Mouse (Mus musculus): ENCODE data around the gene F830045P16Rik.
A peak's percentile ranks its signal among the peaks of the same experiment; 100 is the strongest.

F830045P16Rik gene

DNA sequence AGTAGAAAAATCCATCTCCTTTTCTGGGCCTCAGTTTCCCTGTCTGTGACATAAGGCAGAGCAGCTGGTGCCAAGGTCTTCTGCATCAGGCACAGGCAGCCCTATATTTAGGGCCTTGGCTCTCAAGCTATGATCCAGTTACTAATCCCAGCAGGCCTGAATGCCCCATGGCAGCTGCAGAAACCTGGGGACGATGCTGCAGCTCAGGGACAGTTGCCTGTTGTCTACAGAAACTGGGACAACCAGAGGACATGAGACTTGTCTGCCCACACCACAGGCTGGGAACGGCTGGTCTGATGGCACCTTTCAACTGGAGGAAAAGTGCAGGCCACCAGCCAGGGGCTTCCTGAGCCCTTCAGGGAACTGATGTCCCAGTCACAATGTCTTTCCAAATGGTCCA is at the start of gene F830045P16Rik:
Gene F830045P16Rik, minus strand, starts transcription at position 226 of the 400 bp plus-strand sequence.
- no peak for DNase-seq (ENCODE audit: low spot score in 2 of 2)

DNA sequence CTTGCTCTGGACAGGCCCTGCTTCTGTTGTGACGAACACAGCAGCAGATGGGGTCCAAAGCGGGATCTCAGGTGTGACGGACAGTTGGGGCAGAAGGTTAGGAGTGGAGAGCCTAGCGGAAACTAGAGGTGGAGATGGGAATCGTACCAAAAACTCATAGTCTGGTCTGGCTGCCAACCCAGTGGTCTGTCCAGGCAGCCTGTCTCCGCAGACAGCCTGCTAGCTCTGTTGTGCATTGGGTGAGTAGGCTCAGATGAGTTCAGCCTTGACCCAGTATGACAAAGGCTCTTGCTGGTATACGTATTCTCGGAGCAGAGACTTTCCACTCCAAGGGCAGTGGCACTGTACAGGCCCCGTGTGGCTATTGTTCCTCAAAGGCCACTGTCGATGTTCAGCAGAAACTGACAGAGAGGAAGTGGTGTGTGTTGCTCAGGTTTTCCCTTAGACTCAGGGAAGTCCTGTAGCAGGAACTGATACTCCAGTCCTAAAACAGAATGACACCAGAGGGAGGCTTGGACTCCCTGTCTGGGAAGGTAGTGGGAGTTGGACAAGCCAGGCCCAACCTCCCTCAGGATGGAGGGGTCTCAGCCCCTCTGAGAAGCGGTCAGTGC is 49.6 kb upstream of the F830045P16Rik start:
- DNase-seq (ENCODE audit: low spot score in 2 of 2): no peak

DNA sequence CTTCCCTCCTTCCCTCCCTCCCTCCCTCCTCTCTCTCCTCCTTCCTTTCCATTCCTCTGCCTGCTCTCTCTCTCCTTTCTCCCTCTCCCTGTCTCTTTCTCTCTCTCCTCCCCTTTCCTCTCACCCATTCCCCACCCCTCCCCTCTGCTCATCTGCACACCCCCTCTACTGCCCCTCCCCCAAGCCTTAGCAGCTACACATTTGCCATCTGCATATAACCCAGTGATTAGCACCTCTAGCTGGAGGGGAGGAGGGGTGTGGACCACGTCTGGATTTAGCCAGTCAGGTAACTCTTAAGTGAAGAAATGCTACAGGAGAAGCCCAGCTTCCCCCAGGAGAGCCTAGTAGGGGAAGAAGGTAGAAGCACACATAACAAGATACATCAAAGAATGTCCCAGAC is 48.5 kb upstream of the F830045P16Rik start:
- no peak for DNase-seq (ENCODE audit: low spot score in 2 of 2)

DNA sequence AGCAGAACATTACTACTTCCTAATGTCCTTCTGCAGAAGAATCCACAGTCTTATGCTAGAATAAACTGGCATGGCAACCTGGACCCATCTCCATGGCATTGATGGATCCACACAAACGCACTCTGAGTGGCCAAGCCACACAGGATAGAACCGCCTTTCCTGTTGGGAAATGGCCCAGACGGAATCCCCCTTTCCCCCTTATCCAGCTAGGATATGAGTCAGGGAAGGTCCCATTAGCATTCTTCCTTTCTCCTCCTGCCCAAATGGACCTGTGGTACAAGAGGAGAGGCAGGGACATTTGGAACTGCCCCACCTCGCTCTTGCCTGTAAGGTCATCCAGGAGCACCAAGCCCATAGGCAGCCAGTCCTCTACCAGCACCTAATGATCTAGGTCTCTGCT is 45.9 kb upstream of the F830045P16Rik start:
- DNase-seq (ENCODE audit: low spot score in 2 of 2): no peak

DNA sequence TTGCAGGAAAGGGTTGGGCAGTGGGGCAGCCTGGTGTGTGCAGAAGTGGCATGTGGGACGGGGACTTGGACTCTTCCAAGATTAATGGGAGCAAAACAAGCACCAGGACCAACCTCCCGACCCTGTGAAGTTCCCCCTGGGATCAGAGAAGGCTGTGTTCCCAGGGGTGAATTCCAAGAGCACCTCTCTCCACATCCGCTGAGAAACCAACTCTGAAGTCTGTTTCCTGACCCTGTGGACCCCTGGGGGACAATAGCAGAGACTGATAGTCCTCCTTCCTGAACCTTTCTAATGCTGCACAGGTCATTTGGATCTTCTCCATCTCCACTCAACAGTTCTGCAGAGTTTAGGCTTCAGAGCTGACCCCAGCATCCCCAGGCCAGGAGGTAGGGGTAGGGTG is 45.4 kb upstream of the F830045P16Rik start:
- no peak for DNase-seq (ENCODE audit: low spot score in 2 of 2)

DNA sequence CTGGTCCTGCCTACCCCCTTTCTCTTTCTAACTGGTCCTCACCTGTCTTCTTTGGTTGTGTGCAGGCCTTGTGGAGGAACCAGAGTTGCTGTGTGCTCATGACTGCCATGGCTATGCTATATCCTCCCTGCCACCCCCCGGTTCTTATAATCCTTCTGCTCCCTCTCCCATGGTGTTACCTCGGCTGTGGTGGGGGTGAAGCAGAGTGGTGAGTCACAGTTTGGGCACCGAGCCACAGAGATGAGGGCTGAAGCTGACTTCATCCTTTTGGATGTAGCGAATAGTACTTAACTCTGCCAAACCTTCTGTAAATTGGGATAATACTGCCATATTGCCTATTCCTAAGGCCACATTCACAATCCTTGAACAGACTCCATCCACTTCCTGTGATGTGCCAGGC is 44.3 kb upstream of the F830045P16Rik start:
- no peak for DNase-seq (ENCODE audit: low spot score in 2 of 2)

DNA sequence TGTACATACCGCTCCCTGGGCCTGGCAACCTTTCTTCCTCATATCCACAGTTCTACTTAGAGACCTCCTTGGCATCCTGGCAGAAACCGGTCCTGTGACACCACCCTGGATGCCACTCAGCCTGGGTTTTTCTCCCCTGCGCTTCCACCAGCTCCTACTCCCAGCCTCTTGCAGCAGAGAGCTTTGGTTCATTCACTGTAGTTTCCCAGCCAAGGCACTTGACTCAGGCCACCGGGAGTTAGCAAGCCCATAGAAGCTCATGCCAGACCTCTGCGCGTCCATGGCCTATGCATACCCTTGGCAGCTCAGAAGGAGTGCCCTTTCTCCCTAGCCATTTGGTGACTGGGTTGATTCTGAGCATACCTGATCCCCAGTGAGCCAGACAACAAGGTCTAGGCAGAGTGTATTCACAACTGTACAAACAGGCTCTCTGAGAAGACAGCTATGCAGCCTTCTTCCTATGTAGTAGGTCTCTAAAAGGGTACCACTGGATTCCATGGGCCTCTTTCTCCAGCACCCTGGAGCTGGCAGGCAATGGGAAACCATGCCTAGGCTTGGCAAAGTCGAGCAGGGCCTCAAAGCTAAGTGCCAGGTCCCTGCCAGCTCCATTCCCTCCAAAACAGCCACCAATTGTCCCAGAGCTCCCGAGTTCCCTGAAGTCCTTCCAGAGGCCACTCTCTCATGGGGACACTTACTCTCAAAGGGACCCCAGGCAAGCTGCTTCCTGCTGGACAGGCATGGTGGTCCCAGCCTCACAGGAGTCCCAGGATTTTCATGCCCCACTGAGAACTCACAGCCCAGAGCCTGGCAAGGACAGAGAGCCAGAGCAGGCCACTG is 40.4 kb upstream of the F830045P16Rik start:
- DNase-seq (ENCODE audit: low spot score in 2 of 2): no peak

DNA sequence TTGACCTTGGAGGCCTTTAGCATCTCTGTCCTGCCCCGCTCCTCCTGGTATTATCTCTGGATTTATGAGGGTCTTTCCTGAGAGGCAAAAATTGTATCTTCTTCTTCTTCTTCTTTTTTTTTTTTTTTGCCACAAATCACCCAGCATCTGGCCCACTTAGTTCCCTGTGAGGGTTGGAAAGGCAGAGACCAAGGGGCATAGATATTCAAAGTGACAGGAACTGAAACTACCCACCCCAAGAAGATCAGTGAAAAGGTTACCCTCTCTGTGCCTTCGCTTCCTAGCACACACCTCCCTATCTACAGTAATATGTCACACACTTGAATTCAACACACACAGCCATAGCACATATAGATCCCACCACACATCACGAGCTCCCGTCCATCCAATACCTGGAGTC is 38.7 kb upstream of the F830045P16Rik start:
- DNase-seq (ENCODE audit: low spot score in 2 of 2): peak in 1 of 2 experiments; percentile 9

DNA sequence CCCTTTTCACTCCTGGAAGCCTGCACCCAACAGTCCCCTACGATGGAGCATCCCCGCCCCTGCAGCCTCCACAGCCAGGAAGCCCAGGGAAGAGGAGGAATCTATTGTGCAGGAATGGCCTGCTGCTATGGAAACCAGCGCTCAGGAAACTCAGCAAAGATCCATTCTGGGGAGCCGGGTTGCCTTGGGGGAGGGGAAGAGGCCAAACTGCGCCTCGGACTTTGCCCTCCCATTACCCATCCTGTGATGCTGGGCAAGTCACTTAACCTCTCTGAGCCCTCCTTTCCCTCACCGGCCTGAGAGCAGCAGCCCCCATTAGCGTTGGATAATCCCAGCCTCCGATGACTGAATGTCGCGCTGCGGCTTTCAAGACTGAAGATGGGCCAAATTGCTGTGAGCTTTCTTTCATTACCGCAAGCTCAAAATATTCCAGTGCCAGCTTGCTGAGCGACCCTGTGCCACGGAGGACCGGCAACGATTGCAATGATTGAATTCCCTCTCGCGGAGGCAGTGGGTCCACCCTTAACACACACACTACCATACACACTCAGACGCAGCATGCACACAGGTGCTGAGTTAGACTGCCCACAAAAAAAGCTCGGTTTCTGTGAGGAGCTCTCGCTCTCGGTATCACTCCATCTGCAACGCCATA is 38.1 kb upstream of the F830045P16Rik start:
- no peak for DNase-seq (ENCODE audit: low spot score in 2 of 2)

DNA sequence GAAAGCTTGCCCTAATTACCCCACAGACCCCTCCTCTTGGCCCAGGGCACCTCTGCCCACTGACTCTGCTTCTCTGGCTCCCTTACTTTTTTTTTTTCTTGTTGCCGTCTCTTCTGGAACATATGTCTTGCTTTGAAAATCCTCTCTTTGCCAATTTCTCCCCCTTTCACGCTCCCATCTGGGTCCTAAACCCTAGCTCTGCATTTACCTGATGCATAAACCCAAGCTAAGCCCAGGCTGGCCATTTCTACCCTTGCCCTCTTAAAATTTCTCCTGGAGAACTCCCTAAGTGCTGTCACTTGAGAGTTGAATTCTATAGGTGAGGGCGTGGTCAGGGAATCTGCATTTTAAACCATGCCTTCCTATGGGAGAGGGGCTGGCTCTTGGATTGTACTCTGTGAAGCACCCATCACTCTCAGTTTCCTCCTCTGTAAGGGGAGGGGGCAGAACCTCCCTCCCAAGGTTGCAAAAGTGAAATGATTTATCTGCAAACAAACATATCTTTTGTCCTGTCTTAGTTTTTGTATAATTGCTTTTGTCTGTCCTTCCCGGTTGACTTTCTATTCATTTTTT is 37.4 kb upstream of the F830045P16Rik start:
- DNase-seq (ENCODE audit: low spot score in 2 of 2): no peak

DNA sequence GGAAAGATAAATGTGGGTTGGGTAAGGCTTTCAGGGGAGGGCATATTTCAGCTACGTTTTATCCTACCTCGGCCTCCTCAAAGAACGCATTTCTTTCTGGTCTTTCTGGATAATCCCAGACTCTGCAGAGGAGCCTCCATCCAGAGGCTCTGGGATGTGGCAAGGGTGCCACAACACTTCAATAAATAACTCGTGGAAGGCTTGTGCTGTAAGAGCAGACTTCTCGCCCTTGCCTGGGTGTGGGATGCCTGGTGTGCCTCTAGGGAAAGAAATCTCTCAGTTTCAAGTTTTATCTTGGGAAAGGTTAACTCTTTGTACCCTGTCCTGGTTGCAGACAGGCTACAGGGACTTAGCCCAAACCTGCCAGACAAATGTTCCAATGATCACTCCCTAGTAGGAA is 33.2 kb upstream of the F830045P16Rik start:
- DNase-seq (ENCODE audit: low spot score in 2 of 2): no peak

DNA sequence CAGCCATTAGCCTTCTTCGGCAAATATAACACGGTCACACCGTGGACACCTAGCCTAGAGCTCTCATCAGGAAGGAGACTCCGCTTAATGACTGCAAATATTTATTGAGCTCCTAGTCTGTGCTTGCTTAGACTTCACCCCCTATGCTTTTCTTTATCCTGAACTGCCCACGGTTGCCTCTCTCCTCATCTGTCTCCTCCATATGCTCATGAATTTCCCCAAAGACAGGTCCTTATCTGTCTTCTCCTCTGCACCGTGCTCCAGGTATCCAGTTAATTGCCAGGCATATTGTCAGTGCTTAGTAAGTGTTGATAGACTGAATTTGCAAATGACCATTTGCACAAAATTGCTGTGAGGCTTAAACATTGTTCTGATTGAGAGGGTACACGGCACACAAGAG is 32.7 kb upstream of the F830045P16Rik start:
- no peak for DNase-seq (ENCODE audit: low spot score in 2 of 2)

DNA sequence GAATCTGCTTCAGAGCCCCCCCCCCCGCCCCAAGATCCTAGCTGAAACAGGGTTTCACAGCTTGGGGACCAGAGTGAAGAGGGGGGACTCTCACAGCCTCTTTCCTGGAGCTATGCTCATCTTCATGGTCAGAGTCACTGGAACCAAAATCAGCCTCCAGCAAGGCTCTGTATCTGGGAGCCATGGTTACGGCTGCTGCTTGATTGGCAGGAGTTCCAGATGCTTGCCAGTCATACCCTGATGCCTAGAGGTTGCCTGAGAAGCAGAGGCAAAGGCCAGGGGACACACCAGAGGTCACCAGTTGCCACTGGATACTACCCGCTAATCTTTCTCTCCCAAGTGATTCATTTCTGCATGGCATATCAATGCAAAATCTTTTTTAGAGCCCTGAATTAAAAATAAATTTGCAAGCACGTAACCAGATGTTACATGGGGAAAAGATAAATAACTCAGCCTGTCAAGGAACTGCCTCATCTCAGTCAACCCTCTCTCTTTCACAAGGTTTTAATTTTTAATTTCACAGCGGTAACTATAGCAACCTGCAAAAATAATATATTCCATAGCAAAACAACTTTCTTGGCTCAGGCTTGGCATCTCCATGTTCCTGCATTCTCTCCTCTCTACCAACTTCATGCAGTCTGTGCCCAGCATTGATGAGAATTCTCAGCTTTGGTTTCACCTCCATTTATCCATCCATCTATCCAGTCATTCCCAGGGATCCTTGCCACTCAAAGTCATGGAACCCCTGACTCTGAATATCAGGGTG is 27.7 kb upstream of the F830045P16Rik start:
- no peak for DNase-seq (ENCODE audit: low spot score in 2 of 2)

DNA sequence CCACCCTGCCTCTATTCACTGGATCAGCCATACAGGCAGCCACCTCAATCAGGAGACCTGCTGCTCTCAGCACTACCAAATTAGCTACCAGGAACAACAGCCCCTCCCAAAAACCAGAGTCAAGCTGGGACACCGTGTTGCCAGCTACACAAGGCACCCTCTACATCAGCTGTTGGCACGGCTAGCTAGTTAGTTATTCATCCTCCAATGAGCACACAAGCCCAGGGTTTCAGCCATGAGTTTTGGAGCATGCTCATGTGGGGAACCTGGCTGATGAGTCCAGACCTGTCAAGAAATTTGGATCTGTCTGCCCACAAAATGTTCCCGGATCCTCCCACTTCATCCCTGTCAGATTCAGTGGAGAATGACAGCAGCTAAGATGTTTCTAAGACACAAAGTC is 25.4 kb upstream of the F830045P16Rik start:
- no peak for DNase-seq (ENCODE audit: low spot score in 2 of 2)

DNA sequence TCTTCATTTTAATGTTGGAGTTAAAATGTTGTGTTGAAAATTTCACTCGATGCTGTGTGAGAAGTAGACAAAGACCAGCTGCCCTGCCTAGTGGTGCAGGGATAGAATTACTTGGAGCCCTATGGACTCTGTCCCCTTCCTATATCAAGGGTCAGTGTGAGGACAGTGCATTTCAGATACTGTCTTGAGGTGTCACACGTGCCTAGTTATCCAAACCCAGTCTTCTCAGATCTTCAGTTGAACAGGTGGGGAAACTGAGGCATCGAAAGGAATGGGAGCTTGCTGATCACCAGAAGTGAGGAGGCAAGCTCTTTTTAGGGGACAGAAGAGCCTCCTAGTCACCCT is 22.4 kb upstream of the F830045P16Rik start:
- no peak for DNase-seq (ENCODE audit: low spot score in 2 of 2)

DNA sequence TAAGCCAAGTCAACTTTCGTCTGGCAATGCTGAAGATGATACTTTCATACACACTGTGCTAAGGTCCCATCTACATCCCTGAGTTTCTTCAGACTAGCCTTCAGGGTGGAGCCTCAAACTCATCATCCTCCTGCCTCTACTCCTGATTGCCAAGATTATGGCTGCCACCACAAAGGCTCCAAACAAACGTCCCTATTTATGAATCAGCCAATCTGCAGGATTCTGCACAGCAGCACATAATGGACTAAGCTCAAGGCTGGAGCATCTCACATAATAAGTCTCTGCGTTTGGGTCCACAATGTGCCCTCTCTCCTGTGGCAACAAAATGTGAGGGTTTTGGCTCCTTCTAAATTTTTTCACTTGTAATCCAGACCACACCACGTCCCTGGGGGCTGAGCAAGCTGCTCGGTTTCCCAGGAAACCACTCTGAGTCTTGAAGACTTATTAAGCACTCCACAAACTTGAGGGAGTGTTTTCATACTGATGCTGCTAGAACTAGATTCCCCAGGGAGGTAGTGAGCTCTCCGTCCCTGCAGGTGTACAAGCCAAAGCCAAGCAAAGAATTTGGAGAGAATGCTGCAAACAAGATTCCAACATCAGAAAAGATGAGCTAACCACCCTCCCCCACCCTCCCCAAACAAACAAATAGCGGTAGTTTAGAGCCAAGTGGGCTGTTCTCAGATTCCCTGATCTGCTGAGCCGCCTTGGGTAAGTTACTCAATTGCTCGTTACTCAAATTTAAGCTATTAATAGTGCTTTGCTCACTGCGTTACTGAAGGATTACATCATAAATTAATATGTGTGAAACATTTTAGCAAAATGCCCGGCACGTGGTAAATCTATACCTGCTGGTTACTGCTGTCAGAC is 21.8 kb upstream of the F830045P16Rik start:
- DNase-seq (ENCODE audit: low spot score in 2 of 2): no peak

DNA sequence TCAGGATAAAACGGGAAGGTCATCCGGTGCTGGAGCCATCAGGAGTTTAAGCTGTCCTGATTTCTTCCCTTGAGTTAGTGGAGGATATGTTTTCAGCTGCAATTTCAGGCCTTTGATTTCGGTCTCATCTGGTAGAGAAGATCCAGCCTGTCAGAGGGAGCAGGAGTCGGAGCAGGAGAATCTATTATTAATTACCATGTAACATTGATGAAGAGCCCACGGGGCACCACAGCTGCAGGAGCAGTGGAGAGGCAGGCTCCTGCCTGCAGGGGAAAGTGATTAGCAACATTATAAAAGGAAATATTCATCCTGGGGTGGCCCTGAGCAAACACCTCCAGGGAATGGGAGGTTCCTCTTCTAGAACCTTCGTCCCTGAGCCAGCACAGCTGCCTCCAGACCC is 19.7 kb upstream of the F830045P16Rik start:
- no peak for DNase-seq (ENCODE audit: low spot score in 2 of 2)

DNA sequence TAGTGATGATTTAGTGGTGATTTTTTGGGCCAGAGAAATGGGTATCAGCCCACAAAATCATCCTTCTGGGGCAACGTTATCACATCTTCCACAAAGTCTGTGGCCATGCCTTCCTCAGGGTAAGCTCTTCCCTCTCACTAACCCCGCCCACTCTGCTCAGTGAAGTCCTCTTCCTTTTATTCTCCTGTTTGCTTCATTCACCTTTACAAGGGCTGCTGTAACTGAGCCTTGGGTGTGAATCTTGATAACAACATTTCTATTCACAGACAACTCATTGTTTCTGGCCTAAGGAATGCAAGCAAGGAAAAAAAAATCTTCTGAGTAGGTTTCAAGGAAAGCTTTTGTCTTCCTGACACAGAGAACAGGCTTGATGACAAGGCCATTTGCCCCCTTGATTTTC is 14.4 kb upstream of the F830045P16Rik start:
- DNase-seq (ENCODE audit: low spot score in 2 of 2): no peak

DNA sequence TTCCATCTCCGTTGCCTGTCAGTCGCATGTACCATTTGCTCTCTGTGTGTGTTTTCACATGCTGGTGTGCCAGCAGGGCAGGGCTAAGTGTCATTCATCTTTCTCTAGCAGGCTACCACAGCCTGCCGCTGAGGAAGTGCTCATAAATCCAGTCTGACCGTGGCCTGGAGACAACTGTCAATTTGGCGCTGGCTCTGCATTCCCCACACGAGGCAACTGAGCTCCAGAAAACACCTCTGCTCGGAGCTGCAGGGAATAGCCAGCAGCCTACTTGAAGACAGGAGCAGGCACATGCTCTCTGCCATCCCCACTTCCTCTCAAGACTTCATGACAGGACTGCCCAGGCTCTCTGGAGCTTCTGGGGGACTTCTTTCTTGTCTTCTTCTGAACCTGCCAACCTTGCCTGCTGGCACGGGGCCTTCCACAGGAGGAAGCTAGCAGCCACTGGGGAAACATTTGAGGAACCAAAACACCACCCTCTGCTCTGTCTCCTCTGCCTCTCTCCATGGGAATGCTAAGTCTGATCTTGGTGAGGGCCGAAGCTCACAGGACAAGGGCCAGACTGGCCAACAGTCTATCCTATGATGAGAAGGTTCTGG is 13.2 kb upstream of the F830045P16Rik start:
- DNase-seq (ENCODE audit: low spot score in 2 of 2): no peak

DNA sequence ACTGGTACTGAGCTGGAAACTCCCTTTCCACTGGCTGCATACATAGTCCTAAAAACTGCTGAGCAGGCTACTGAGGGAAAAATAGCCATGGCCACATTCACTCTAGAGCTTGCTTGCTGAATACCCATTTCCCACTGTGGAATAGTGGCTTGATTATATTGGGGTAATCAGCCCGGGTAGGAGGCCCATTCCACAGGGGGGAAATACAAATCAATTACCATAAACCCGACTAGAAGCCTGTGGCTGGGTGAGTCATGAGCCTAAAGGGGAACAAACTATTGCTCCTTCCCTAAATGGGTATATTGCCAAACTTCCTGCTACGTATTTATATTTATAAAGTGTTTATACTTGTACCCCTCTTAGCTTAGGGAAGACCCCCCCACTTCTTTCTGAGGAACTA is 10.4 kb upstream of the F830045P16Rik start:
- DNase-seq (ENCODE audit: low spot score in 2 of 2): no peak

DNA sequence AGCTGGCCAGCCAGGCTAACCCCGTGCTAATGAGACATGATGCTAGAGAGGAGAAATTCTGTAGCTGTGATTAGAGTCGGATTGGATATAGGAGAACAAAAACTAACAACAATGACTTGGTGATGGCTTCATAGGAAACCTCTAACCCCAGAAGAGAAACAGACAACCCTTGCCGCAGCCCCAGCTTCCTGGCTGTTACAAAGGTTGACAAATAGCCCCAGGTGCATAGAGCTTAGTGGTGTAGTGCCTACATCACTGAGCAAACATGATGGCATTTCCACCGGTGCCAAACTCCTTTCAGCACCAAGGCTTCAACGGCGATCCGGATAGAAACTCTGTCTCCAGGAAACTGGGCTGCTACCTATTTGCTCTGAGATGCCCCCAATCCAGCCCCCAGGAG is 9.2 kb upstream of the F830045P16Rik start:
- DNase-seq (ENCODE audit: low spot score in 2 of 2): no peak
